Comparison of ENCODE assay signal across 21 mouse cellular contexts in genomic region chr3:102354771-102355170, GRCm38 (mm10).
"Had no signal": no experiment of that assay in that cellular context is flagged by ENCODE, and none has a peak within 500 bp of the region (broad histone marks: within the 10 kb centered on the region; RNA-seq: fewer than 3 reads in every experiment).

No protein-coding gene starts in this region.

- H3K27ac ChIP-seq: midbrain, embryonic 10.5 days; midbrain, embryonic 12.5 days; neural tube, embryonic 13.5 days; neural tube, embryonic 15.5 days; stomach, embryonic 15.5 days; stomach, postnatal 0 days had no signal

- H3K4me3 ChIP-seq: midbrain, embryonic 10.5 days; midbrain, embryonic 12.5 days; myocyte; neural tube, embryonic 13.5 days; neural tube, embryonic 15.5 days; stomach, embryonic 15.5 days had no signal

- H3K27me3 ChIP-seq: stomach, embryonic 15.5 days had no signal

- DNase-seq: lung, adult 18-20 months; lung, embryonic 14.5 days; lung, postnatal 10 days; lung, postnatal 4 days; midbrain, embryonic 14.5 days; retina, postnatal 1 day; right cerebral cortex, adult 18-20 months; right cerebral cortex, postnatal 25 days; right cerebral cortex, postnatal 4 days; spleen, adult 18-20 months; thymus, adult 2 months; thymus, postnatal 14 days; thymus, postnatal 36 days had no signal

- ATAC-seq: midbrain, embryonic 16.5 days had no signal

- H3K4me1 ChIP-seq: midbrain, embryonic 10.5 days; midbrain, embryonic 12.5 days; neural tube, embryonic 15.5 days; stomach, embryonic 15.5 days had no signal
